Mouse (Mus musculus) forebrain, embryonic 13.5 days (tissue): Measurements from ENCODE around the gene Zp3. TPM values are rescaled to one million over a fixed set of nuclear protein-coding genes. Genes with fewer than 3 reads are reported as not detected.

Source experiments
- polyA plus RNA-seq: library from polyadenylated mRNA; unstranded; fragments of >200 nt; fragmentation: Nextera tagmentation; extraction: Ambion mirVana; gene quantifications from 2 replicates; pipeline ENCODE4 v1.2.1, GENCODE M21; 2015

Gene Zp3
- polyA plus RNA-seq, 1 experiment from 2014 or later = not detected

Other genes starting within 250 kb of the Zp3 start
- gene Tmem120a, start 235.7 kb upstream of the Zp3 start, polyA plus RNA-seq = 67.0 and 69.7 TPM in 2 replicates
- gene Styxl1, start 201.7 kb upstream of the Zp3 start, polyA plus RNA-seq = 0.26 and 0.41 TPM in 2 replicates
- 558 and 564 TPM in 2 replicates for gene Mdh2, start 201.6 kb upstream of the Zp3 start, polyA plus RNA-seq
- 45.8 and 52.8 TPM in 2 replicates for gene Srrm3, start 173.2 kb upstream of the Zp3 start, polyA plus RNA-seq
- gene Hspb1, start 92.2 kb upstream of the Zp3 start, polyA plus RNA-seq = 3.9 and 4.3 TPM in 2 replicates
- gene Ywhag, start 45.5 kb upstream of the Zp3 start, polyA plus RNA-seq = 424 and 485 TPM in 2 replicates
- gene Ssc4d, start 5.6 kb upstream of the Zp3 start, polyA plus RNA-seq = 0.48 TPM in 2 replicates
- gene Dtx2, start 14.7 kb downstream of the Zp3 start, polyA plus RNA-seq = 25.5 and 27.2 TPM in 2 replicates
- gene Upk3b, start 58.4 kb downstream of the Zp3 start, polyA plus RNA-seq = not detected in 2 replicates
- not detected in 2 replicates for gene Upk3bl, start 74.4 kb downstream of the Zp3 start, polyA plus RNA-seq
- gene Rasa4, start 103.8 kb downstream of the Zp3 start, polyA plus RNA-seq = 5.1 and 7.8 TPM in 2 replicates
- 282 and 287 TPM in 2 replicates for gene Polr2j, start 136.5 kb downstream of the Zp3 start, polyA plus RNA-seq
- gene Lrwd1, start 156.0 kb downstream of the Zp3 start, polyA plus RNA-seq = 43.2 and 45.2 TPM in 2 replicates
- 18.4 and 22.8 TPM in 2 replicates for gene Alkbh4, start 156.0 kb downstream of the Zp3 start, polyA plus RNA-seq
- gene Orai2, start 190.6 kb downstream of the Zp3 start, polyA plus RNA-seq = 17.4 and 21.9 TPM in 2 replicates
- 64.2 and 74.0 TPM in 2 replicates for gene Prkrip1, start 218.9 kb downstream of the Zp3 start, polyA plus RNA-seq